Mouse (Mus musculus) heart, postnatal 0 days (tissue): ENCODE results near the gene Orc1. TPM values are rescaled to one million over a fixed set of nuclear protein-coding genes. Genes with fewer than 3 reads are reported as not detected.

ENCODE experiments used
- ATAC-seq: fragments of 200-750 bp; cut with Nextera tagmentation; 2 replicates; pipeline ENCODE4 v1.8.0; 2017; ENCODE audit warnings: low read depth, moderate number of reproducible peaks, moderate library complexity; ENCODE audit not compliant: insufficient read depth
- DNase-seq: peaks from one replicate; pipeline ENCODE4 v3.0.0-alpha.2; 2016; ENCODE audit warnings: low spot score
- H3K27ac ChIP-seq: fragments of 300-500 bp; sonication (generic); 2 replicates; pipeline ENCODE4 v1.5.1; 2014; ENCODE audit warnings: low read depth, mild to moderate bottlenecking
- H3K27me3 ChIP-seq: fragments of 300-500 bp; sonication (generic); 2 replicates; pipeline ENCODE4 v1.6.1; 2014; ENCODE audit warnings: low read length, mixed read lengths; ENCODE audit not compliant: control insufficient read depth, insufficient read depth
- H3K36me3 ChIP-seq: fragments of 300-500 bp; sonication (generic); replicated peaks from 2 replicates; pipeline ENCODE4 v1.6.1; 2014; ENCODE audit warnings: low read length, mixed read lengths; ENCODE audit not compliant: control insufficient read depth, insufficient read depth
- H3K4me1 ChIP-seq: fragments of 300-500 bp; sonication (generic); 2 replicates; pipeline ENCODE4 v1.6.1; 2014; ENCODE audit warnings: antibody characterized with exemption; ENCODE audit not compliant: control insufficient read depth, insufficient read depth
- H3K4me2 ChIP-seq: fragments of 300-500 bp; sonication (generic); 2 replicates; pipeline ENCODE4 v1.6.1; 2014; ENCODE audit warnings: low read depth, mild to moderate bottlenecking, low read length, moderate library complexity
- H3K4me3 ChIP-seq: fragments of 300-500 bp; sonication (generic); 2 replicates; pipeline ENCODE4 v1.5.1; 2014; ENCODE audit warnings: low read depth, low read length
- H3K9ac ChIP-seq: fragments of 300-500 bp; sonication (generic); replicated peaks from 2 replicates; pipeline ENCODE4 v1.6.1; 2014; ENCODE audit warnings: low read depth, low read length, mixed read lengths
- H3K9me3 ChIP-seq: fragments of 300-500 bp; sonication (generic); replicated peaks from 2 replicates; pipeline ENCODE4 v1.6.1; 2016; ENCODE audit warnings: low read length; ENCODE audit not compliant: control insufficient read depth
- CTCF ChIP-seq: IDR thresholded peaks from 2 replicates; pipeline ENCODE4 v1.5.1; 2016; ENCODE audit warnings: antibody characterized with exemption, control low read depth, low read depth
- EP300 ChIP-seq: IDR thresholded peaks from 2 replicates; pipeline ENCODE4 v1.6.1; 2016; ENCODE audit warnings: antibody characterized with exemption, low read depth
- WGBS: fragments of 180-500 bp; shearing (Covaris S2); extraction: QIAGEN DNeasy Blood & Tissue Kit; methylation state at CpG from one replicate; pipeline ENCODE4 v1.1.7; 2014; 5-methylcytosine and 5-hydroxymethylcytosine counted together
- polyA plus RNA-seq: library from polyadenylated mRNA; unstranded; fragments of >200 nt; fragmentation: Nextera tagmentation; extraction: Ambion mirVana; gene quantifications from 2 replicates; pipeline ENCODE4 v1.2.1, GENCODE M21; 2015
- total RNA-seq: library from RNA; depleted of rRNA; stranded (reverse); fragments of >200 nt; gene quantifications from 2 replicates; pipeline ENCODE4 v1.2.3, GENCODE M21; 2014; ENCODE audit warnings: low replicate concordance

The Orc1 gene
- total and polyA plus RNA-seq, 2 experiments from 2014 or later, result 1.4 to 1.7 TPM

DNA sequence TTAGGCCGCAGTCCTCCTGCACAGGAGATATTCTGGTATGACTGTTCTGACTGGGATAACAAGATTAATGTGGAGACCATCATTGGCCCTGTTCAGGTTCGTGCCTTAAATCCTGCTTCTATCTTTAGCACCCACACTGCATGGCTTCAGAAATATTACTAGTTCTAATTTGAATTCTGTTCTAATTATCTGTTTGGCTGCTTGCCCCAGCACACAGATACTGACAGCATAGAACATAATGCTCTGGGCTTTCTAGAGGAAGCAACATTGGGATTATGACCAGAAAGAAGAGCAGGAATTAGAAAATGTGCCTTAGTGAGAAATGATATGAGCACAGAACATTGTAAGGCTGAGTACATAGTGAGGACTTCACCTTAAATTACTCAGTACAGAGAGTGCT is 14.2 kb downstream of the Orc1 start:
- ATAC-seq (no peak), DNase-seq (peak; percentile 15)
- H3K27me3 ChIP-seq, result no peaks in the 10 kb centered on the region
- no peaks in the 10 kb centered on the region for H3K4me1 ChIP-seq
- peak overlapping the region; percentile 36 for H3K27ac ChIP-seq
- no peaks in the 10 kb centered on the region; the same call in 1 of the 2 replicates for H3K36me3 ChIP-seq
- TF ChIP-seq CTCF, result no peak
- TF ChIP-seq EP300, result no peak
- no peak overlapping the region for H3K4me2 ChIP-seq
- H3K9ac ChIP-seq, result no peak overlapping the region
- H3K4me3 ChIP-seq, result no peak overlapping the region
- no peaks in the 10 kb centered on the region for H3K9me3 ChIP-seq
- WGBS, result 30% methylated on average over 2 of the region's 2 CpGs

DNA sequence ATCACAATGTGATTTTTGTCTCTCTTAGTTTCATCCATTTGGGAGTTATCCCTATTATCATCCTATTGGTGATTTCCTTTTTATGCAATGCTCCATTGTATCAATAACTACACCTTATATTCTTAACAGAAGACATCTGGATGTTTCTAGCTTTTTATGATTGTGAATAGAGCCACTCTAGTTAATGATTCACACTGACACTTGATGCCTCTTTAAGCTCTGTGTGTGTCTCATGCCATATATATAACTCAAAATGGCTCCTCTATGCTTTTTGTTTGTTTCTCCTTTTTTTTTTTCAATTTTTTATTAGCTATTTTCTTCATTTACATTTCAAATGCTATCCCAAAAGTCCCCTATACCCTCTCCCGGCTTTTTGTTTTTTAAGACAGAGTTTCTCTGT is 16.6 kb downstream of the Orc1 start:
- no peak overlapping the region for H3K9ac ChIP-seq
- H3K36me3 ChIP-seq, result peaks cover 3% of the 10 kb centered on the region; the same call in 1 of the 2 replicates
- no peaks in the 10 kb centered on the region for H3K4me1 ChIP-seq
- TF ChIP-seq EP300 (no peak), CTCF (no peak)
- no peak for ATAC-seq
- no peaks in the 10 kb centered on the region for H3K27me3 ChIP-seq
- no peak overlapping the region for H3K4me2 ChIP-seq
- 89% methylated on average over 1 of the region's 1 CpGs for WGBS
- no peak for DNase-seq
- H3K9me3 ChIP-seq, result no peaks in the 10 kb centered on the region
- no peak overlapping the region for H3K4me3 ChIP-seq
- no peak overlapping the region for H3K27ac ChIP-seq

DNA sequence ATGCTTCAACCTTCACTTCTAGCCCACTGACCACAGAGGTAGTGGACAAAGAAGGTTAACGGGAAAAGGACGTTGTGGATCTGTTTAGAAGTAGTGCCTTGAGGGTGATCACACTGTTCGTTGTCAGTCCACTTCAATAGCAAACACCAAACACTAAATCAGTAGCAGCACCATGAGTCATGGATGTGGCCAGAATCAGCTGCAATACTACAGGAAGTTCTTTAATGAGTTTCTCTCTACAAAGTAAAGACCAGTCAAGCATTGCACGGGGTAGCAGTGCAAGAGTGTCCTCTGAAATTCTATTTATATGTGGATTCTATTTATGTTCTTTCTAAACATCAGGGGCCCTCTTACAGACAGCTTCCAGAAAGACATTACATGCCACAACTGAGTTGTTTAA is 19.1 kb downstream of the Orc1 start:
- H3K27ac ChIP-seq, result no peak overlapping the region
- H3K36me3 ChIP-seq, result peaks cover 9% of the 10 kb centered on the region; the same call in 1 of the 2 replicates
- TF ChIP-seq EP300, result no peak
- TF ChIP-seq CTCF, result no peak
- no peaks in the 10 kb centered on the region for H3K9me3 ChIP-seq
- WGBS, result 64% methylated on average over 4 of the region's 4 CpGs
- no peak overlapping the region for H3K9ac ChIP-seq
- DNase-seq (no peak), ATAC-seq (no peak)
- no peaks in the 10 kb centered on the region for H3K4me1 ChIP-seq
- H3K4me3 ChIP-seq, result no peak overlapping the region
- no peak overlapping the region for H3K4me2 ChIP-seq
- no peaks in the 10 kb centered on the region for H3K27me3 ChIP-seq

DNA sequence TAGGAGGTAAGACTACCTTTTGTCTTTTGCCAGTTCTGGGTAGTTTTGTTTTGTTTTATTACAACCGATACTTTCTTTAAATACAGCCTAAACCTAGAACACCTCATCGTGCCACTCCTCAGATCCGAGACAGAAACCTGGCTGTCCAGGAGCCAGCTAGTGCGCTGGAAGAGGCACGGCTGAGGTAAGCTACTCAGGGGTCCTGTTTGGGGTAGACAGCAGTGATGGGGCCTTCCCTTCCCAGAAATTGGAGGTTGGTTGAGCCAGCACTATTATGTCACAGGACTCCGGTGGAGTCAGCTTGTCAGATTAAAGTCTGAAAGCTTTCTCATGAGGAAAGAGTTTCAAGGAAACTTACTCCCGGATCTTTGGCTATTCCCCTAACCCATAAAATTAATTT is 22.6 kb downstream of the Orc1 start:
- WGBS, result 90% methylated on average over 7 of the region's 7 CpGs
- H3K9ac ChIP-seq, result no peak overlapping the region

DNA sequence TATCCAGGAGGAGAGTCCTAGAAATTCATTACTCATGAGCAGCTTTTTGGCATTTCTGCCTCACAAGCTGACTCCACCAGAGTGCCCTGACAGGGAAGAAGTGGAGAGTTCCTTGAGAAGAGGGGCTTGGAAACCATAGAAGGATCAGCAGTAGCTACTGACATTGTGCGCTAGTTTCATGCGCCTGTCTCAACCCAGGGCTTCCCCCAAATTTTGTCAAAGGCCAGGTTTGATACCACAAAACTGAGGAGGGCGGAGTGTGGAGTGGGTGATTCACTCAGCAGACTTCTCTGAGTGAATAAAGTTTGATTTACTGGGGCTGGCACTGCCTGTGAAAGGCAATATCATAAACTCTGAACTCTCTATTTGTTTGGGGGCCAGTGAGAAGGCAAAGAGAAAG is 29.4 kb downstream of the Orc1 start:
- Histone ChIP-seq H3K4me1 (no peaks in the 10 kb centered on the region), H3K9me3 (no peaks in the 10 kb centered on the region), H3K36me3 (peaks cover 28% of the 10 kb centered on the region), H3K4me3 (no peak overlapping the region), H3K4me2 (no peak overlapping the region), H3K27me3 (no peaks in the 10 kb centered on the region), H3K27ac (no peak overlapping the region), H3K9ac (no peak overlapping the region)
- 93% methylated on average over 3 of the region's 3 CpGs for whole genome bisulfite sequencing
- DNase-seq (no peak), ATAC-seq (no peak)
- TF ChIP-seq CTCF, result no peak
- no peak for TF ChIP-seq EP300

More for the DNA sequence above, 22.6 kb downstream of the Orc1 start:
- H3K9me3 ChIP-seq, result no peaks in the 10 kb centered on the region
- TF ChIP-seq CTCF, result no peak
- TF ChIP-seq EP300, result no peak
- ATAC-seq (no peak), DNase-seq (no peak)
- no peaks in the 10 kb centered on the region for H3K4me1 ChIP-seq
- no peaks in the 10 kb centered on the region for H3K27me3 ChIP-seq
- no peak overlapping the region for H3K4me2 ChIP-seq
- peaks cover 39% of the 10 kb centered on the region for H3K36me3 ChIP-seq
- no peak overlapping the region for H3K27ac ChIP-seq
- no peak overlapping the region for H3K4me3 ChIP-seq

GRCm38 (mm10) chr4:108610935-108611334 is 31.7 kb downstream of the Orc1 start:
- H3K9me3 ChIP-seq, result no peaks in the 10 kb centered on the region
- no peak for TF ChIP-seq CTCF
- no peak for TF ChIP-seq EP300
- H3K4me2 ChIP-seq, result no peak overlapping the region
- ATAC-seq (no peak), DNase-seq (no peak)
- 75% methylated on average over 5 of the region's 5 CpGs for WGBS
- no peaks in the 10 kb centered on the region for H3K4me1 ChIP-seq
- no peak overlapping the region for H3K9ac ChIP-seq
- no peak overlapping the region for H3K4me3 ChIP-seq
- H3K36me3 ChIP-seq, result peaks cover 10% of the 10 kb centered on the region
- no peaks in the 10 kb centered on the region for H3K27me3 ChIP-seq
- no peak overlapping the region for H3K27ac ChIP-seq
